Mouse (Mus musculus) gastrocnemius, postnatal 10 days (tissue): ENCODE results near the gene Hmg20a. TPM values are rescaled to one million over a fixed set of nuclear protein-coding genes. Genes with fewer than 3 reads are reported as not detected.
A peak's percentile ranks its signal among the peaks of the same experiment; 100 is the strongest.
"Not testable (repeated sequence)": the region's sequence is repeated elsewhere in the genome, so short reads cannot be mapped to it uniquely, and the experiment has no call there.

ENCODE experiments used
- DNase-seq: peaks from one replicate; pipeline ENCODE4 v3.0.0; 2021; ENCODE audit warnings: mixed read lengths
- long read RNA-seq, 2 experiments: library from polyadenylated mRNA; stranded (forward); transcript quantifications; one replicate each; pipeline ENCODE4 v2.0.0; 2021
- total RNA-seq, 2 experiments: library from RNA; stranded (reverse); gene quantifications; 2 replicates each; pipeline ENCODE4 v1.2.3; 2021

Hmg20a gene
- 10 to 100 TPM; 24.1 to 30.4 TPM for total RNA-seq
- long read RNA-seq, experiment 1, transcript Hmg20a-201 (10 exons, 3,778 nt), result major isoform, 31 of 45 reads
- long read RNA-seq, experiment 1, partial matches to known transcripts, result 5 of 45 reads
- long read RNA-seq, experiment 1, other reads (novel, unspliced or antisense), result 6 of 45 reads
- long read RNA-seq, experiment 2, transcript Hmg20a-201 (10 exons, 3,778 nt), result major isoform, 8 of 21 reads
- long read RNA-seq, experiment 2, partial matches to known transcripts, result 7 of 21 reads
- long read RNA-seq, experiment 2, other reads (novel, unspliced or antisense), result 2 of 21 reads

- DNase-seq, result peak; percentile 99
These were observed at the start of gene Hmg20a, which contains the start of gene Peak1 for GRCm38 (mm10) chr9:56417948-56418737. Hmg20a (plus strand) TSS chr9:56418609. Peak1 (minus strand) TSS chr9:56418067.

- no peak for DNase-seq
These were observed 49.6 kb upstream of the Hmg20a start for GRCm38 (mm10) chr9:56368814-56369213.

DNA sequence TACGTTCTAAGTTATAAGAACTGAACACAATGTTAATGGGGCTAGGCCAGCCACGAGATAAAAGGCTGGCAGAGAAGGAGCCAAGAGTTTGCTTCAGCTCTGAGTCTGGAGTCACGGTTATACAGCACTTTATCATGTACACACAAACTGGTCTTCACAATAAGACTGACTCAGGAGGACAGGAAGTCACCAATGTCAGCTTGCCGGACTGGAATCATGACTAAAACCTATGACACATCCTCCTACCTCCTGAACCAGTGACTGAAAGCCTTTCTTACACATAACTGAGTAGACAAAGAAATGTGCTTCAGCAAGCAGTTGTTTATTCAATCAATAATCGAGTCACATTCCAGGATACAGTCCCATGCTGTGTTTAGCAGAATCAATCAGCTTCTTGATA, 47.7 kb upstream of the Hmg20a start:
- no peak for DNase-seq

DNA sequence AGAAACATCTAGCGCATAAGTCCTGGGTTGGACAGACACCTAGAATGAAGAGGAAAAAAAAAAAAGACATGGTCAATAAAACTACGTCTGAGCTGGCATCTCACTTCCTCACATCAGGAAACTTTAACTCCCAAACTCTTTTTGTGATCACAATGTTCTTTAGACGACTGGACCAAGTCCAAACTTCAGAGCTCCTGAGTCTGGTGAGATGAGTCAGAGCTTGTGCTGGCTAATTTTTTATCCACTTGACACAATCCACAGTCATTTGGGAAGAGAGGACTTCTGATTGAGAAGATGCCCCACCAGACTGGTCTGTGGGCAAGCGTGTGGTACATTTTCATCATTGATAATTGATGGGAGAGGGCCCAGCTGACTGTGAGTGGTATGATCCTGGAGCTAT, 44.0 kb upstream of the Hmg20a start:
- DNase-seq, result no peak

- no peak for DNase-seq
These were observed 35.6 kb upstream of the Hmg20a start for GRCm38 (mm10) chr9:56382786-56383185.

- no peak for DNase-seq
These were observed 25.6 kb upstream of the Hmg20a start for GRCm38 (mm10) chr9:56392857-56393256.

DNA sequence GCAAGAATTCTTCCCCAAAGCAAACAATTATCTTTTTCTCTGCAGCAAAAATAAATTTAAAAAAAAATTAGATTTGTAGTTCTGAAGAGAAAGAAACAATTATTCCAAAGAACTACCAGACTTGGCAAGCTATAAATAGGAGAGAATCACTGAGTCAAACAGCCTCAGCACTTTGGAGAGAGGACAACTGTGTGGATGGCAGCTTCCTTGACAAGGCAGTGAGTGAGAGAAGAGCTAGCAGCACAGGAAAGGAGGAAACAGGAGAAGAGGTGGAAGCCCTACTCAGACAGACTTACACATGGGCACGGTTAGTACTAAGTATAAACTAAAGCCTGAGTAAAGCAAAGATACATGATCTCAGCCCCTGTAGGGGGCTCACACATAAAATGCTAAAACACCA, 22.1 kb upstream of the Hmg20a start:
- no peak for DNase-seq

- DNase-seq, result no peak
These were observed 13.8 kb upstream of the Hmg20a start for GRCm38 (mm10) chr9:56404619-56405018.

DNA sequence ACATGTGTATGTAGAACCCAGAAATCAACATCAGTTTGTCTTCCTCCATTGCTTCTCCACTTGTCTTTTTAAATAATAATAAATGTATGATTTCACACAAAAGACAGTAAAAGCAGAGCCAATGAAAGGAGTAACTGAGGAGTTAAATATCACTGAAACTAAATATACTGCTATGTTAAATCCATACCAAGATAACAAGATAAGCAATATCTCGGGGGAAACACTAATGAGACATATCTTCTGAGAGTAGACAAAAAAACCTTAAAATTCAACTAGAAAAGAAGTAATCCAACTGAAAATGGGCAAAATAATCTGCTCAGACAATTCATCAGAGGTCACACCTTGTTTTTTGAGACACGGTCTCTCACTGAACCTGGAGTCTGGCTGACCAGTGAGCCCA, 8.5 kb upstream of the Hmg20a start:
- DNase-seq, result no peak

DNA sequence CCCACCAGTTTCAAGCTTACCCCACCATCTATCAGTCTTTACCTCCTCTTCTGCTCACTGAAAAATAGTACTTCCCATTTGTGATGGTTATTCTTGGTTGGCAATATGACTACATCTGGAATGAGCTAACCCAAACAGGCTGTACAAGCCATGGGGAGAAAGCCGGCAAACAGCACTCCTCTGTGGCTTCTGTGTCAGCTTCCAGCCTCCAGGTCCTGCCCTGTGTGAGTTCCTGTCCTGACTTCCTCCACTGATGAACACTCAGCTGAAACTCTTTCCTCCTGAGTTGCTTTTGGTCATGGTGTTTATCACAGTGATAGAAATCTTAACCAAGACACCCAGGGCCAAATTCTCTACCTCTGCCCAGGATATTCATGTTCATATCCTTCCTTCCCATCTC, 5.7 kb upstream of the Hmg20a start:
- no peak for DNase-seq

DNA sequence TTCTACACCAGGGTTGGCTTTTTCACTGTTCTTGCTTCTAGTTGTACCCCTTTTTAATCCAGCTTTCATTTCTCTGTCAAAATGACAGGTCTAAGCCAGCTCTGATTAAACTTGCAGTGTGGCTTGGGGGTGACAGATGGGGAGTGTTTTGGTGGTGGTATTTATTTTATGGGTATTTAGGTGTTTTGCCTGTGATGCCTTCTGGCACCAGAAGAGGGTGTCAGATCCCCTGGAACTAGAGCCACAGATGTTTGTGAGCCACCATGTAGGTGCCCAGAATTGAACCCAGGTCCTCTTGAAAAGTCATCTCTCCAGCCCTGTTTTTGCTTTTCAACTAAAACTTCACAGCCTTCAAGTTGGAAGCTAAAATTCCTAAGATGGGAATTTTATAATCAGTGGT, 4.1 kb upstream of the Hmg20a start:
- no peak for DNase-seq

GRCm38 (mm10) chr9:56415393-56415792, 3.0 kb upstream of the Hmg20a start:
- DNase-seq, result no peak

GRCm38 (mm10) chr9:56415935-56416607, 2.3 kb upstream of the Hmg20a start:
- DNase-seq, result no peak

GRCm38 (mm10) chr9:56417415-56417947, 928 bp upstream of the Hmg20a start:
- DNase-seq, result peak; percentile 86

DNA sequence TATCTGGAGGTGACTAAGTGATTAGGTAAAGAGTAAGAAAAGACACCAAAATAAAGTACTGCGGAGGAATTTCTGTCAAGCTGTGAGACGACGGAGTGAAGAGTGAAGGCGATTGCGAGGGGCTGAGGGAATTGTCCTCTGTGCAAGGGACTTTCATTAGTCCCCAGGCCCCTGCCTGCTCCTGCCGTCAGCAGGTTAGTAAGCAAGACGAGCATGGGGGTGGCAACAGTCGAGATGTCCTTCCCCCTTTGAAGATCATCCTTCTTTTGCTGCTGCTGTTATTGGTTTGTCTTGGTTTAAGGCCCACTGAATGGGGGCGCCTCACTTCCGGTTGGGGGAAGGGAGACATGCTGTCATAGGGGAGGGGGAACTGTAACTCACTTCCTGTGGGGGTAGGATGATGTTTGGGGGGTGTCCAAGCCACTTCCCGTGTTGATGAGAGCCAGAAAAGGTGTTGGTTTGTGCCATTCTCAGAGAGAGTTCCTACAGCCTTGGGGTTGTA, 380 bp downstream of the Hmg20a start:
- DNase-seq, result peak; percentile 64

DNA sequence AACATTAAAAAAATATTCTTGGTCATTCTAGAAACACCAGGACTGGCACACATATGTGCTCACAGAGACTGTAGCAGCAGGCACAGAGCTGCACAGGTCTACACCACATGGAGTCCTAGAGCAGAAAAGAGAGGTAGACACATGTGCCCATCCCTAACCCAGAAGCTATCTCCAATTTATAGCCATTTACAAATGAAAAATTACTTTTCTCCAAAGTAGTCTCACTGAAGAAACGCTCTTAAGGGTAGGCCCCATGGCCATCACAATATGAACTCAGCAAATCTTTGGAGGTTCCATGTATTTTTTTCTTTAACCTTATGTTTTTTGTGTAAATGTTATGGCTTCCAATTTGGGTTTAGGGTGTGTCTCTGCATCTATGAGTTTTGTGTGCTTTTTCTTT, 1.8 kb downstream of the Hmg20a start:
- DNase-seq, result no peak

DNA sequence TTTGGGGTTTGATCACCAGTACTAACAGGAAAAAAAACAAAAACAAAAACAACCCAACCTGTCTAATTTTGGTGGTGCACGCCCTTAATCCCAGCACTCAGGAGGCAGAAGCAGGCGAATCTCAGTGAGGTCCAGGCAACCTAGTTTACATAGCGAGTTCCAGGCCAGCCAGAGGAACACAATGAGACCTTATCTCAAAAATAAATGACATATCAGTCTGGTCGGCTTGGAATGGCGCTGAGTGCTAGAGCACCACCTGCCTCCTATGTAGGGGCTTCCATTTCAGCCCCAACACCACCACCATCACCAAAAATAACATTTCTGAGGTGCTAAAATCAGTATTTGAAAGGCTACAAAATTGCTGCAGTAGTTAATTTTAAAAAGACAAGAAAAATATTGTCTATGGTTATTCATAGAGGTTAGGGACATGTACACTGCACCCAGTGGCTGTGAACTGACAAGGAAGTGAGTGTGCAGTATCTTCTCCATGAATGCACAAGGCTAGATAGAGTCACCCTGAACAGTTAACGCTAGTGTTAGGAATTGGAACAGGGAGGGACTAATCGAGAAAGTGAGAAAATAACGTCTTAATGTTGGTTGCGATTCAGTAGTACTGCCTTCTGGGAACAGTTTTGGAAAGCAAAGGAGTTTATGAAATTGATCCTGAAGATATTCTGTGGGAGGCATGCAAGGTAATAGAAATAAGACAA, 2.6 kb downstream of the Hmg20a start:
- DNase-seq, result no peak

DNA sequence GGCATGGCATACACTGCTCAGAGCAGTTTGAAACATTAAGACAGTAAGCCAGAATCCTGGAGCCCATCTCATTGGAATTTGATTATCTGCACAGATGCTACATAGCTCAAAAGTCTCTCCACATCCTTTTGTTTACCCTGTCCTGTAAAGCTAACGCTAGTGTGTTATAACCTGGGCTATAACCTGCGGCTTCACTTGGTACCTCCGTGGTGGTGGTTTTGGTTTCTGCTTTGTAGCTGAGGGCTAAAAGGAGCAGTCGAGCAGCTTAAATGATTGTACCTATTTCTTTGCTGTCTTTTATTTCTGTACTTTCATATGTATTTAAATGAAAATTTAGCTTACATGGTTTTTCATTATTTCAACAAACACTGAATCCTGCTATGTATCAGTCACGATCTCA, 3.6 kb downstream of the Hmg20a start:
- no peak for DNase-seq

- no peak for DNase-seq
These were observed 6.5 kb downstream of the Hmg20a start for GRCm38 (mm10) chr9:56424861-56425260.

DNA sequence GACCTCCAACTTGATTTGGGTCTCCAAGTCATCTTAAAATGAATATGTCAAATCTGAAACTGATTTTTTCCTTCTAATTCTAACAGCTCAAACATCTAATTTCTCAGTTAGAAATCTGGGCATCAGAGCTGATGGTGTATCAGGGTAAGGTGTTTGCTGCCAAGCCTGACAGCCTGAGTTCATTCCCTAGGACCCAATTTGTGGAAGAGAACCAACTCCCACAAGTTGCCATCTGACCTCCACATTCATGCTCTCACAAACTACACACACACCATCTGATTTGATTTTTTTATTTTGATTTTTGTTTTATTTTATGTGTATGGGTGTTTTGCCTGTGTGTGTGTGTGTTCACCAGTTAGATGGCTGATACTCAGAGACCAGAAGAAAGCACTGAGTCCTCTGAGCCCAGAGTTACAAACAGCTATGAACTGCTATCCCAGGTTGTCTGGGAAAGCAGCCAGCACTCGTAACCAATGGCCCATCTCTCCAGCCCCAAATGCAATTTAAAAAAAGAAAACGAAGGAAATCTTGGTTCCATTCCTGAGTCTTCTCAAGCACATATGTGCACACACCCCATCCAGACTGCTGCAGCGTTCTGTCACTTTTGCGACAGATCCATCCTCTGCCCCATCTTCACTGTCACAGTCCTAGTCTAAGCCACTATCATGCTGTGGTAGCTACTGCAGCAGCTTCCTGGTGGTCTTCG, 17.6 kb downstream of the Hmg20a start:
- DNase-seq, result peak; percentile 24

- not testable (repeated sequence) for DNase-seq
These were observed 19.0 kb downstream of the Hmg20a start for GRCm38 (mm10) chr9:56437300-56437892.
